Mouse (Mus musculus): ENCODE measurements around the gene Nadk2.

The Nadk2 gene

GRCm38 (mm10) chr15:9087895-9088682, 17.0 kb downstream of the Nadk2 start:
- no peak for DNase-seq (ENCODE audit: low read depth in 1 of 2, low spot score in 2 of 2)

GRCm38 (mm10) chr15:9088683-9089072, 17.6 kb downstream of the Nadk2 start:
- DNase-seq (ENCODE audit: low read depth in 1 of 2, low spot score in 2 of 2): no peak

- DNase-seq (ENCODE audit: low read depth in 1 of 2, low spot score in 2 of 2): no peak
These were observed 18.2 kb downstream of the Nadk2 start for GRCm38 (mm10) chr15:9089136-9089720.

DNA sequence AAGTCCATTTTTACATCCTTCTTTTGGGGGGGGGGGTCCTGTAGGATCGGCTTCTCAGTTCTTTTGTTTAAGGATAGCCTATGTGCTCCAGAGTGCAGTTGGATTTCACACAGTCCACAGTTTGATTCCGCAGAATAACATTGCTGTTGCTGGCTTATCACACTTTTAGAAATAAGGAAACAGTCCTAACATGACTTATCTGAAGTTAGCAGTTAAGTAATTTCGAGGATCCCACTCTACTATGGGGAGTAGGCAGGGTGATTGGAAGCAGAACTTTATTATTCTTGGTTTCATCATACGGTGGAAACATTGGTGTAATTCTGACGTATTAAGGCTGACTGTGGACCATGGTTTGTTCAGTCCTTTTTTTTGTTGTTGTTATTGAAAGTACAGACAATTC, 19.6 kb downstream of the Nadk2 start:
- DNase-seq (ENCODE audit: low read depth in 1 of 2, low spot score in 2 of 2): no peak

DNA sequence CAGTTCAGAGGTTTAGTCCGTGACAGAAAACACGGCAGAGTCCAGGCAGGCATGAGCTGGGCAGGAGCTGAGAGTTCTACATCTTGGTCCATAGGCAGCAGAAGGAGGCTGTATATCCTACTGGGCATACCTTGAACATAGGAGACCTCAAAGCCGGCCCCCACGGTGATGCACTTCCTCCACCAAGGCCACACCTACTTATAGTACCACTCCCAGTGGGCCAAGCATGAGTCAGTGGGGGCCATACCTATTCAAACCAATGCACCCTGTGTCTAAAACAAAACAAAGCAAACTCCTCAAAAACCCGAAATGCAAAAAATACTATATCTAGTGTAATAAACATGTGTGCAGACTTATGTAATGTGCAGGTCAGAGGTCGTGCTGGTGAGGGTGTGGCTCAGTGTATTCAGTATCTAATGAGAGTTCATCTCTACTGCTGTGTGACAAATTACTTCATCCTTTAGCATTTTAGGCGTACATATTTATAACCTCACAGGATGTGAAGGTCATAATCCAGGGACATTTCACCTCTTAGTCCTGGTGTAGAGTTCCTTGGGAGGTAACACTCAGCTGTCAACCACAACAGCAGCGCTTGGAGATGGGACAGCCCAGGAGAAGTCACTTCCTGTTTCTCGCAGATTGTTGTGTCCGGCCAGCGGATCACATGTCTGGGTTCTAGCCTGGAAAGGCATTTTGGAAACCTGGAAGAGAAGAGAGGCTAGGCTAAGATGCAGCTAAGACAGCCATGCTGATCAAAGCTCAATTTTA, 22.7 kb downstream of the Nadk2 start:
- DNase-seq (ENCODE audit: low read depth in 1 of 2, low spot score in 2 of 2): no peak

DNA sequence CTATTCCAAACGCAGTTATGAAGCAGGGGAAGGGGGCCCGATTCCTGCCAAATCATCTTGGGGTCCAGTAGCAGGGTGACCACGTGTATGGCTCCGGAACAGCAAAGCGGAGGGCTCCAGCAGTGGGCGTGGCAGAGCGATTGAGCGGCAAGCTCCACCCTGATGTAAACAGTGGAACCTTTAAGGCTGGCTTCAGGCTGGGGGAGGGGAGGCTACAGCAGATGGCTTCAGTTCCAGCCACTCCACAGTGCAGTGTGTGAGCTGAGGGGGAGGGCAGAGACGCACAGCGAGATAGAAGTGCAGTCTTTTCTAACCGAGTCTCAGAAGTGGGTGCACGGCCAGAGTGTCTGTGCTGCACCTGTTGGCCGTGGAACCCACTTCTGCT, 23.3 kb downstream of the Nadk2 start:
- DNase-seq (ENCODE audit: low read depth in 1 of 2, low spot score in 2 of 2): no peak

DNA sequence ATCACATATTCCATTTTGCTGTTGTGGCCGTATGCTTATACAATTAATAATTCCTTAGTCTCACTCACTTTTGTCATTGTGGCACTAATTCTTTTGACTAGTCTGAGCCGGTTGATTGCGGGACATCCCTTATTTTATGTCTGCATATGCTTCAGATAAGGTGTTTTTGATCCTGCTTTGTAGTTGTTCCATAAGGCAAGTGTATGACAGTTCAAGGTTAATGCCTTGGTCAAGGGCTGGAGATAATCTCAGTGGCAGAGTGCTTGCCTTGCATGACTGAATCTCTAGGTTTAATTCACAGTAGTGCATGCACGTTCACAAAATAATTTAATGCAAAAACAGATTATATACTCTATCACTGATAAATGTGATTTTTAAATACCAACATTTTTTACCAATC, 25.8 kb downstream of the Nadk2 start:
- no peak for DNase-seq (ENCODE audit: low read depth in 1 of 2, low spot score in 2 of 2)

DNA sequence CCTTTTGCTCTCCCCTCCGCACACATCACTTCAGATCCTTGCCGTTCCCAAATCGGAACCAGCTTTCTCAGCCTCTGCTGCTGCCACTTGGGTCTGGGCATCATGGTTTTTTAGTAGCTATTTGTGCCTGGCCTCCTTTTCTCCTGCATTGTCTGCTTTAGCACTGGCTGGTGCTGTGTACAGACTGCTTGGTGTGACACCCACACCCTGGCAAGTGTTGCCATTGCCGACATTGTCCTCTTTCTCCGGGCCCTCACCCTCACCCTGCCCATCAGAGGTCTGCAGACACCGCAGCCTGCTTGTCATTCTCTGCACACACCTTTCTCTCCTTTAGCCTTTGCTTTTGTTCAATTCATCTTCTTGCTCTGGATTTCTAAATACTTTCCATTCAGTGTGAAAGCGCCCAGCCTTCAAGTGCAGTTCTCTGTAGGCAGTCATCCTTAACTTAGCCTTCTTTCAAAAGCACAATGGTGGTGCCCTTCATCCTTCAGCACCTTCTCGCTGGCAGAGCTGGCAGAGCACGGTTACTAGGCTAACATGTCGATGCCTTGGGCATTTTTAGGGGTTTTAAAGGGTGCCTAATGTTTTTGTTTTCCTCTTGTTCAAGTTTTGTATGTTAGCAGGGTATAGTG, 29.5 kb downstream of the Nadk2 start:
- no peak for DNase-seq (ENCODE audit: low read depth in 1 of 2, low spot score in 2 of 2)

GRCm38 (mm10) chr15:9106303-9107074, 35.4 kb downstream of the Nadk2 start:
- DNase-seq (ENCODE audit: low read depth in 1 of 2, low spot score in 2 of 2): no peak

- no peak for DNase-seq (ENCODE audit: low read depth in 1 of 2, low spot score in 2 of 2)
These were observed 39.7 kb downstream of the Nadk2 start for GRCm38 (mm10) chr15:9110526-9111347.

DNA sequence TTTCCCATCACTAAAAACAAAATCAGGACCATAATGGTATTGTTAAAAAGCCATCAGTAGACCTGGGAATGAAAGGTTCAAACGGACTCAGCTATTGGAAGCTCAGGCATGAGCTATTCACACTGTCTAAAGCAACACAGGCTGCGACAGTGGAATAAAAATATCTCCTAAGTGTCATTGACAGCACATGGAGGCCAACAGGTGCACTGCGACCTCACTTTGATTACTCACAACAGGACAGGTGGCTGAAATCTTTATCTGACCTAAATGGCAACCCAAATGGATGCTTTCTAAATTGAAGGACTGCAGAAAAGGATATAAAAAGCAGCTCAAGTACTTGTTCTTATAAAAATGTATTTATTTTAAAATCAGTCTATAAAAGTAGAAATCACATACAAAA, 40.6 kb downstream of the Nadk2 start:
- no peak for DNase-seq (ENCODE audit: low read depth in 1 of 2, low spot score in 2 of 2)

DNA sequence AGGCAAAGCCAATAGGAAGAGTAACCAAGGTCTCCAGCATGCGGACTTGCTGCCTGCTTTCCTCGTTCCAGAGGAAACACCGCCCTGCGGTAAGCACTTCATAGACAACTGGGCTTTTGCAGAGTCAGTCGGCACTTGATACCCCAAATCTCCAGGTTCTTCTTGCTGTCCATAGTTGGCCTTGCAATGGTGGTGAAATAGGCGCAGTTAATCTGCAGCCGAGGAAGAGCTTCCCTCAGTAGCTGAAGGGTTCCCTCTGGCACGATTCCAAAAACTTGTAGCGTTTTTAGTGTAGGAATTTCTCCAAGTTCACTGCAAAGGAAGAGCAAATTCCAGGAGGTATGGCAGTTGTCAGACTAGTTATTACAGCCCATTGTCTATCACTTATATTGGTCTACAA, 42.5 kb downstream of the Nadk2 start:
- no peak for DNase-seq (ENCODE audit: low read depth in 1 of 2, low spot score in 2 of 2)

- no peak for DNase-seq (ENCODE audit: low read depth in 1 of 2, low spot score in 2 of 2)
These were observed 43.1 kb downstream of the Nadk2 start for GRCm38 (mm10) chr15:9114131-9114530.

- no peak for DNase-seq (ENCODE audit: low read depth in 1 of 2, low spot score in 2 of 2)
These were observed 43.5 kb downstream of the Nadk2 start for GRCm38 (mm10) chr15:9114599-9114998.

- no peak for DNase-seq (ENCODE audit: low read depth in 1 of 2, low spot score in 2 of 2)
These were observed 47.8 kb downstream of the Nadk2 start for GRCm38 (mm10) chr15:9118852-9119251.

- no peak for DNase-seq (ENCODE audit: low read depth in 1 of 2, low spot score in 2 of 2)
These were observed 49.0 kb downstream of the Nadk2 start for GRCm38 (mm10) chr15:9120081-9120480.

DNA sequence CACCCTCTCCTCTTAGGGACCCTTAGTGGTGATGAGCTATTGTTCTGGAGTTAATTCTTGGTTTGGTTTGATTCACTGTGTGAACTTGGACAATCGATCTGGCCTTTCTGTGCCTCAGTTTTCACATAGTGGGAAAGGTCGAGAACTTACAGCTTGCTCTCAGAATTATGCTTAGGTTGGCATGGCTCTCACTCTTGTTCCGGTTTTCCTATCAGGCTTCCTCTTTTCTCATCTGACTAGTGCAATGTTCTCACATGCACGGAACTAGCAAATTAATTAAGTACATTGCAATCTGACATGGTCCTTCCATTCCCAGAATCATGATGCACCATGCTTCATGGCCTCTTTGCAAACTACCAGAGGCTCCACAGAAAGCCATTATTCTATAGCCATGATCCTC, 51.9 kb downstream of the Nadk2 start:
- peak in 1 of 2 experiments; percentile 6 for DNase-seq (ENCODE audit: low read depth in 1 of 2, low spot score in 2 of 2)

- DNase-seq (ENCODE audit: low read depth in 1 of 2, low spot score in 2 of 2): no peak
These were observed 53.8 kb downstream of the Nadk2 start for GRCm38 (mm10) chr15:9124856-9125255.

DNA sequence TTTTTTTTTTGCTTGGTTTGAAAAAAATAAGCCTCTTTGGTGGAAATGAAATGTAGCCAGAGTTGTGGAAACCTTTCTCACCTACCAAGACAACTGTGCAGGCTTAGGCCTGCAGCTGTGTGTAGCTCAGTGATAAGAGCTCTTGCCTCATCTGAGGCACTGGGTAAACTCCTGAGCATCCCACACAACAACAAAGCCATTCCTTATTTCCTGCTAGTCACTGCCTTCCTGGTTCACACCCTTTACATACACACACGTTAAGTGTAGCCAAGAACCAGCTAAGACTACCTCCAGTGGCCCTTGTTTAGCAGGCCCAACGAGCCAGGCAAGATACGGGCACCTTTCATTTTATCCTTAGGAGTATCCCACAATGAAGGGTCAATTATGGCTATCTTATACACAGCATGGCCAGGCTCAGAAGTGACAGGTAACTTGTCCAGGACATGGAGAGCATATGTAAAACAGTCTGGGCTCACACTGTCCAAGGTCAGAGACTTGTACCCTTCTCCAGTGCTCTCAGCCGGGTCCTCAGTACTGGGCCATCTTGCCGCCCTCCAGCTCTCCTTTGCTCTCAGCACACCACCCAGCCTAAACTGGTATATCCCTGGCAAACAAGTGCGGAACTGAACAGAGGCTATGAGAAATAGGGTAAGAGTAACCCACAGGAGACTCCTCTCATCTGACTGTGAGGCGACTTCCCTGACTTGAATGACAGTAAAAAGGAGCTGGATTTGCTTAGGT, 56.2 kb downstream of the Nadk2 start:
- DNase-seq (ENCODE audit: low read depth in 1 of 2, low spot score in 2 of 2): no peak
